Mouse (Mus musculus): ENCODE results near the gene Arhgef28. TPM values are rescaled to one million over a fixed set of nuclear protein-coding genes. Genes with fewer than 3 reads are reported as not detected.

Arhgef28 gene
- polyA plus RNA-seq, 1 experiment from 2014 or later: 10.6 TPM

- WGBS: 67% methylated on average over 14 of the region's 14 CpGs
- Histone ChIP-seq H3K27me3 (ENCODE audit: insufficient read depth, poor library complexity, severe bottlenecking) (no peaks in the 10 kb centered on the region), H3K4me1 (replicated peaks) (peaks cover 31% of the 10 kb centered on the region), H3K27ac (0 out of 2 replicates have a peak overlapping the region, but pooled peaks have one; percentile 53), H3K4me3 (no peak overlapping the region), H3K36me3 (peaks cover 6% of the 10 kb centered on the region; the same call in 1 of the 2 replicates), H3K9me3 (0 out of 2 replicates have a peak, but pooled peaks cover 3% of the 10 kb centered on the region)
- no peak for DNase-seq (ENCODE audit: low spot score)
Observed at GRCm38 (mm10) chr13:97927376-97928134, 278.7 kb downstream of the Arhgef28 start.

- DNase-seq (ENCODE audit: low spot score): no peak
- H3K9me3 ChIP-seq: 0 out of 2 replicates have a peak, but pooled peaks cover 3% of the 10 kb centered on the region
- H3K27ac ChIP-seq: no peak overlapping the region
- WGBS: 92% methylated on average over 10 of the region's 10 CpGs
- H3K27me3 ChIP-seq (ENCODE audit: insufficient read depth, poor library complexity, severe bottlenecking): no peaks in the 10 kb centered on the region
- no peak overlapping the region for H3K4me3 ChIP-seq
- peaks cover 31% of the 10 kb centered on the region for H3K4me1 ChIP-seq (replicated peaks)
- peaks cover 6% of the 10 kb centered on the region; the same call in 1 of the 2 replicates for H3K36me3 ChIP-seq
Observed at GRCm38 (mm10) chr13:97926371-97926770, 279.9 kb downstream of the Arhgef28 start.

GRCm38 (mm10) chr13:97923009-97923408, 283.2 kb downstream of the Arhgef28 start:
- 92% methylated on average over 5 of the region's 5 CpGs for WGBS
- H3K4me3 ChIP-seq: no peak overlapping the region
- H3K4me1 ChIP-seq (replicated peaks): peaks cover 13% of the 10 kb centered on the region
- no peaks in the 10 kb centered on the region for H3K36me3 ChIP-seq
- H3K27ac ChIP-seq: no peak overlapping the region
- no peak for DNase-seq (ENCODE audit: low spot score)
- no peaks in the 10 kb centered on the region for H3K27me3 ChIP-seq (ENCODE audit: insufficient read depth, poor library complexity, severe bottlenecking)
- H3K9me3 ChIP-seq: no peaks in the 10 kb centered on the region

- H3K27me3 ChIP-seq (ENCODE audit: insufficient read depth, poor library complexity, severe bottlenecking): no peaks in the 10 kb centered on the region; the same call in 1 of the 2 replicates
- H3K27ac ChIP-seq: no peak overlapping the region
- no peaks in the 10 kb centered on the region for H3K36me3 ChIP-seq
- 63% methylated on average over 8 of the region's 8 CpGs for WGBS
- DNase-seq (ENCODE audit: low spot score): no peak
- no peak overlapping the region for H3K4me3 ChIP-seq
- 0 out of 2 replicates have a peak, but pooled peaks cover 3% of the 10 kb centered on the region for H3K4me1 ChIP-seq (replicated peaks)
- H3K9me3 ChIP-seq: no peaks in the 10 kb centered on the region
Observed at GRCm38 (mm10) chr13:97919590-97919989, 286.6 kb downstream of the Arhgef28 start.

- Histone ChIP-seq H3K27ac (no peak overlapping the region), H3K4me1 (replicated peaks) (0 out of 2 replicates have a peak, but pooled peaks cover 3% of the 10 kb centered on the region), H3K36me3 (no peaks in the 10 kb centered on the region), H3K4me3 (no peak overlapping the region), H3K27me3 (ENCODE audit: insufficient read depth, poor library complexity, severe bottlenecking) (no peaks in the 10 kb centered on the region; the same call in 1 of the 2 replicates), H3K9me3 (no peaks in the 10 kb centered on the region)
- 90% methylated on average over 12 of the region's 12 CpGs for WGBS
- no peak for DNase-seq (ENCODE audit: low spot score)
Observed at GRCm38 (mm10) chr13:97918117-97918900, 287.9 kb downstream of the Arhgef28 start.

- Histone ChIP-seq H3K27me3 (ENCODE audit: insufficient read depth, poor library complexity, severe bottlenecking) (no peaks in the 10 kb centered on the region), H3K4me3 (no peak overlapping the region), H3K4me1 (replicated peaks) (peaks cover 7% of the 10 kb centered on the region), H3K36me3 (no peaks in the 10 kb centered on the region), H3K27ac (0 out of 2 replicates have a peak overlapping the region, but pooled peaks have one; percentile 50), H3K9me3 (no peaks in the 10 kb centered on the region)
- WGBS: 18% methylated on average over 10 of the region's 10 CpGs
- DNase-seq (ENCODE audit: low spot score): no peak
Observed at GRCm38 (mm10) chr13:97911013-97911412, 295.2 kb downstream of the Arhgef28 start.

- H3K4me3 ChIP-seq: no peak overlapping the region
- no peaks in the 10 kb centered on the region for H3K9me3 ChIP-seq
- H3K36me3 ChIP-seq: no peaks in the 10 kb centered on the region
- H3K27ac ChIP-seq: no peak overlapping the region
- WGBS: 90% methylated on average over 8 of the region's 8 CpGs
- peaks cover 21% of the 10 kb centered on the region for H3K4me1 ChIP-seq (replicated peaks)
- no peak for DNase-seq (ENCODE audit: low spot score)
- H3K27me3 ChIP-seq (ENCODE audit: insufficient read depth, poor library complexity, severe bottlenecking): no peaks in the 10 kb centered on the region
Observed at GRCm38 (mm10) chr13:97902821-97903220, 303.4 kb downstream of the Arhgef28 start.

- H3K4me3 ChIP-seq: no peak overlapping the region
- no peaks in the 10 kb centered on the region for H3K27me3 ChIP-seq (ENCODE audit: insufficient read depth, poor library complexity, severe bottlenecking)
- no peak for DNase-seq (ENCODE audit: low spot score)
- 51% methylated on average over 3 of the region's 3 CpGs for WGBS
- H3K4me1 ChIP-seq (replicated peaks): peaks cover 21% of the 10 kb centered on the region
- peak overlapping the region; percentile 50; the same call in 1 of the 2 replicates for H3K27ac ChIP-seq
- H3K36me3 ChIP-seq: no peaks in the 10 kb centered on the region
- H3K9me3 ChIP-seq: no peaks in the 10 kb centered on the region
Observed at GRCm38 (mm10) chr13:97900380-97900758, 305.9 kb downstream of the Arhgef28 start.

GRCm38 (mm10) chr13:97899604-97900379, 306.4 kb downstream of the Arhgef28 start:
- H3K27ac ChIP-seq: peak overlapping the region; percentile 50; the same call in 1 of the 2 replicates
- peaks cover 2% of the 10 kb centered on the region; the same call in 1 of the 2 replicates for H3K27me3 ChIP-seq (ENCODE audit: insufficient read depth, poor library complexity, severe bottlenecking)
- H3K36me3 ChIP-seq: no peaks in the 10 kb centered on the region
- peaks cover 21% of the 10 kb centered on the region for H3K4me1 ChIP-seq (replicated peaks)
- no peaks in the 10 kb centered on the region for H3K9me3 ChIP-seq
- H3K4me3 ChIP-seq: no peak overlapping the region
- 74% methylated on average over 14 of the region's 14 CpGs for WGBS
- DNase-seq (ENCODE audit: low spot score): no peak

GRCm38 (mm10) chr13:97898590-97898989, 307.6 kb downstream of the Arhgef28 start:
- Histone ChIP-seq H3K27me3 (ENCODE audit: insufficient read depth, poor library complexity, severe bottlenecking) (peaks cover 3% of the 10 kb centered on the region; the same call in 1 of the 2 replicates), H3K4me3 (no peak overlapping the region), H3K36me3 (no peaks in the 10 kb centered on the region), H3K9me3 (no peaks in the 10 kb centered on the region), H3K4me1 (replicated peaks) (peaks cover 21% of the 10 kb centered on the region), H3K27ac (peak overlapping the region; percentile 35; the same call in 1 of the 2 replicates)
- DNase-seq (ENCODE audit: low spot score): no peak
- WGBS: 63% methylated on average over 2 of the region's 2 CpGs

GRCm38 (mm10) chr13:97893031-97893825, 313.0 kb downstream of the Arhgef28 start:
- Histone ChIP-seq H3K27me3 (ENCODE audit: insufficient read depth, poor library complexity, severe bottlenecking) (peaks cover 7% of the 10 kb centered on the region), H3K4me3 (no peak overlapping the region), H3K9me3 (no peaks in the 10 kb centered on the region), H3K36me3 (no peaks in the 10 kb centered on the region), H3K27ac (peak overlapping the region; percentile 47), H3K4me1 (replicated peaks) (peaks cover 22% of the 10 kb centered on the region)
- WGBS: 36% methylated on average over 10 of the region's 10 CpGs
- DNase-seq (ENCODE audit: low spot score): no peak
